Mouse (Mus musculus) forebrain, embryonic 16.5 days (tissue): Measurements from ENCODE around the gene Dennd2d. TPM values are rescaled to one million over a fixed set of nuclear protein-coding genes. Genes with fewer than 3 reads are reported as not detected.

ENCODE experiments used
- ATAC-seq: fragments of 200-750 bp; cut with Nextera tagmentation; 2 replicates; pipeline ENCODE4 v1.8.0; 2017; ENCODE audit warnings: mild to moderate bottlenecking, moderate library complexity
- H3K27ac ChIP-seq: fragments of 300-500 bp; sonication (generic); 2 replicates; pipeline ENCODE4 v1.5.1; 2014; ENCODE audit warnings: low read length, control low read depth
- H3K27me3 ChIP-seq: fragments of 300-500 bp; sonication (generic); replicated peaks from 2 replicates; pipeline ENCODE4 v1.6.1; 2014; ENCODE audit warnings: low read length; ENCODE audit not compliant: control insufficient read depth, insufficient read depth
- H3K36me3 ChIP-seq: fragments of 300-500 bp; sonication (generic); 2 replicates; pipeline ENCODE4 v1.6.1; 2014; ENCODE audit not compliant: control insufficient read depth, insufficient read depth
- H3K4me1 ChIP-seq: fragments of 300-500 bp; sonication (generic); replicated peaks from 2 replicates; pipeline ENCODE4 v1.6.1; 2014; ENCODE audit warnings: low read length; ENCODE audit not compliant: control insufficient read depth, insufficient read depth
- H3K4me2 ChIP-seq: fragments of 300-500 bp; sonication (generic); 2 replicates; pipeline ENCODE4 v1.6.1; 2014; ENCODE audit warnings: mild to moderate bottlenecking, low read length, control low read depth
- H3K4me3 ChIP-seq: fragments of 300-500 bp; sonication (generic); replicated peaks from 2 replicates; pipeline ENCODE4 v1.5.1; 2014; ENCODE audit warnings: mild to moderate bottlenecking, low read length, control low read depth
- H3K9ac ChIP-seq: fragments of 300-500 bp; sonication (generic); replicated peaks from 2 replicates; pipeline ENCODE4 v1.6.1; 2014; ENCODE audit warnings: low read depth, low read length, control low read depth
- H3K9me3 ChIP-seq: fragments of 300-500 bp; sonication (generic); 2 replicates; pipeline ENCODE4 v1.6.1; 2016; ENCODE audit warnings: low read length; ENCODE audit not compliant: control insufficient read depth
- WGBS: fragments of 180-500 bp; shearing (Covaris S2); extraction: QIAGEN DNeasy Blood & Tissue Kit; methylation state at CpG from one replicate; pipeline ENCODE4 v1.1.7; 2014; 5-methylcytosine and 5-hydroxymethylcytosine counted together
- polyA plus RNA-seq: library from polyadenylated mRNA; unstranded; fragments of >200 nt; fragmentation: Nextera tagmentation; extraction: Ambion mirVana; gene quantifications from 2 replicates; pipeline ENCODE4 v1.2.1, GENCODE M21; 2015

Dennd2d gene
- polyA plus RNA-seq, 1 experiment from 2014 or later, result 0.43 TPM

DNA sequence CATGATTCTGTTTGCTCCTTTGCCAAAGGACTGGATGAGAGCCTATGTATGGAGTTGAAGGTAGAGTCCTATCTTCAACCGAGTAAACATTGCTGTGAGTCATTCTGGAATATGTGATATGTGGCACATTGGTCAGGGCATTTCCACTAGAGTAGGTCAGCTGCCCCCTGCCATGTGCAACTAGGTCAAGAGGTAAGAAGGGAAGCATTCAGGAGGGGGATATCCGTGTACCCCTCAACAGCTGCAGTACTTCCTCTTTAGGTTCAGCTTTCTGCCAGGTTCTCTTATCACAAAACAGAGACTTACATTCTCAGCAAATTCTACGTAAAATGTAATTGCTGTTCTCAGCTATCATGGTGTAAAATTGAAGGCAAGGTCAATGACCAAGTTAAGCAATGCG, 8.0 kb upstream of the Dennd2d start:
- Histone ChIP-seq H3K9me3 (no peaks in the 10 kb centered on the region), H3K4me2 (no peak overlapping the region), H3K4me1 (no peaks in the 10 kb centered on the region), H3K27ac (no peak overlapping the region), H3K27me3 (no peaks in the 10 kb centered on the region), H3K36me3 (no peaks in the 10 kb centered on the region), H3K4me3 (no peak overlapping the region), H3K9ac (no peak overlapping the region)
- ATAC-seq, result no peak
- 94% methylated on average over 4 of the region's 4 CpGs for whole genome bisulfite sequencing

DNA sequence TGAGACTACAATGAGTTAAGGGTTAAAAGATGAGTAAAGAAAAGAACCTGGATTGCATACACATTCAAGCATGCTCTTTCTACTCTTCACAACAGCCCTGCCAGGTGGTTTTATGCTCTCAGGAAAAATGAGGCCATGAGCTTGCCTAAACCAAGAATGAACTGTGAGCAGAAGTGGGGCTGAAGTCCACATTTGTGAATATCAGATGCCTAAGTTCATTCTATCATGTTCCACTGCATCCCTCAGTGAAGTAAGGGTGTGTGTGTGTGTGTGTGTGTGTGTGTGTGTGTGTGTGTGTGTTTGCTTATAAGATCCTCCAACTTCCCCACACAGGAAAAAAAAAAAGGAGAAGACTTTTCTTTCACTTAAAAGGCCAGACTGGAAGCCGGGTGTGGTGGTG, 5.3 kb upstream of the Dennd2d start:
- H3K4me2 ChIP-seq, result no peak overlapping the region
- no peaks in the 10 kb centered on the region for H3K27me3 ChIP-seq
- H3K27ac ChIP-seq, result no peak overlapping the region
- no peak overlapping the region for H3K9ac ChIP-seq
- H3K36me3 ChIP-seq, result no peaks in the 10 kb centered on the region
- no peaks in the 10 kb centered on the region for H3K9me3 ChIP-seq
- WGBS, result 60% methylated on average over 1 of the region's 1 CpGs
- H3K4me1 ChIP-seq, result no peaks in the 10 kb centered on the region
- H3K4me3 ChIP-seq, result no peak overlapping the region
- ATAC-seq, result no peak

DNA sequence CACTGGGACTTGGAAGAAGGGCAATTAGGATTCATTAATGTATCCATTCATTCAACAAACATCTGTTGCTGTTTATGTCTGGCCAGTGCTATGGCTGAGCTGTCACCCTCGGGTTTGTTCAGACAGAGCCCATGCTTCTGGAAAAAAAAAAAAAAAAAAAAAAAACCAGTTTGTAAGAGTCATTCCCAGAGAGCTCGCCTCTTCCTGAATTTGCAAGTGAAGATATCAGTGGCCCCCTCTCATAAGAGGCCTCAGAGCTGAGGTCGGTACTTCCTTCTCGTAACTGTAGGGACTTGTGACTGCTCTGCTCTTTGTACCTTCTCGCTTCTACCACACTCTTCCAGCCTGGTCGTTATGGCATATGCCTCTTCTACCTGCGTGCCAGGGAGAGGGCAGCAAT, 1.1 kb downstream of the Dennd2d start:
- Histone ChIP-seq H3K27me3 (no peaks in the 10 kb centered on the region), H3K9ac (no peak overlapping the region), H3K36me3 (no peaks in the 10 kb centered on the region), H3K4me1 (peaks cover 11% of the 10 kb centered on the region), H3K9me3 (no peaks in the 10 kb centered on the region), H3K4me2 (no peak overlapping the region), H3K27ac (no peak overlapping the region), H3K4me3 (no peak overlapping the region)
- ATAC-seq, result no peak
- 77% methylated on average over 7 of the region's 7 CpGs for WGBS

DNA sequence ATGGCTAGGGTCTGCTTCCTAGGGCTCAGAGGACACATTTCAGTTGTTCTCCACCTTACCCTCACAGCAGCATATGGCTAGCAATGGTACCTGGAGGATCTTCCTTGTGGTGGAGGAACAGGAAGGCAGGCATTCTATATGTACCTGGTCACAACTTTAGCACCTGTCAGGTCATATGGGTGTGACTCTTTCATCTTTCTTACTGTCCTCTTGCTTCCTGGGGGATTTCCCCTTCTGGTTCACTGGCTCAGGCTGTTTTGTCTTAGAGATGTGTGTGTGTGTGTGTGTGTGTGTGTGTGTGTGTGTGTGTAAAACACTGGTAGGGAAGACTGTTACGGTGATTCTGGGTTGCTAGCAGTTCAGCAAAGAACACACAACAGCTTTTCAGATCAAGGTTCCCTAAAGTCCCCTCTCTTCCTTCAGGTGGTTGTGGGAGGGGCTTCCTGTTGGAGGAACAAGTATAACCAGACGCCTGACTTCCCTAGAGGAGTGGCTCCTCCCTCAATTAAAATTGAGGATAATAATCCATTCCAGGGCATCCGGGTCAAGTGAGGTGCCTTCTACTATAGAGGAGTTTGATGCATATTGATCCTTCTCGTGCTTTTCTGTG, 1.7 kb downstream of the Dennd2d start:
- H3K9me3 ChIP-seq, result no peaks in the 10 kb centered on the region
- peaks cover 11% of the 10 kb centered on the region for H3K4me1 ChIP-seq
- 74% methylated on average over 4 of the region's 4 CpGs for WGBS
- H3K27me3 ChIP-seq, result no peaks in the 10 kb centered on the region
- no peaks in the 10 kb centered on the region for H3K36me3 ChIP-seq
- no peak overlapping the region for H3K27ac ChIP-seq
- no peak overlapping the region for H3K4me3 ChIP-seq
- no peak overlapping the region for H3K9ac ChIP-seq
- no peak for ATAC-seq
- no peak overlapping the region for H3K4me2 ChIP-seq

DNA sequence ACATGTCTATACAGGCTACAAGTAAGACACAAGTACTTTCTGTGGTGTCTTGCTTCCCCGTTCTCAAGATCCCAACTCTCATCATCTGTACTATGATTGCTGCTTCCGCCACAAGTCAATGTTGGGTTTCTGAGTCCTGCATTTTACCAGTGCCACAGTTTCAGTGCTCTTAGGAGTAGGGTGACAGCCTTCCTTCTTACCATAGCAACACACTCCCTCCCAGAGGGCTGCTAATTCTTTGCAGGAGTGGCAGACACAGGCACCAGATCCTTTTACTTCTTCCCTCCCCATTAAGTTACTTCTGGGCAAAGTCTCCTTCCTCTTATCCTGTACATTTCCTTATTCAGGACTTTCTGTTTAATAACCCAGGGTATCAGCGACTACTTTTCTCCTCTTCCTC, 2.7 kb downstream of the Dennd2d start:
- 90% methylated on average over 3 of the region's 3 CpGs for WGBS
- H3K27ac ChIP-seq, result no peak overlapping the region

DNA sequence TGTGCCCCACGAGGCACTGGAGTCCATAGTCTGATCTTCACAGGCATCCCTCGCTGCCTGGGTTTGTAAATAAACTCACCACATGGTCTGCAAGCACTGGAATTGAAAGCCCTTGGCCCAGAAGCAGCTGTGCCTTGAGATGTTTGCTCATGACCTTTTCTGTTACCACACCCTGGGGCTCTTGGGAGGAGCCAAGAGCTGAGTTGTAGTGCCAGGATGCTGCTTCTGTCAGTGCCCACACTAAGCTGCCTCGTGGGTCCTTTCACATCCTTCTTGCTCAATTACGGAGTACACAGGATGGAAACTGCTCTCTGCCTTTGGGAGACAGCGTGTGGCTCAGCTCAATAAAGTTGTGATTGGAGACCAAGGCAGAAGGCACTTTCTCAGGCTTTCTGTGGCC, 3.6 kb downstream of the Dennd2d start:
- no peaks in the 10 kb centered on the region for H3K27me3 ChIP-seq
- no peaks in the 10 kb centered on the region for H3K9me3 ChIP-seq
- no peak for ATAC-seq
- H3K27ac ChIP-seq, result no peak overlapping the region
- H3K4me2 ChIP-seq, result no peak overlapping the region
- H3K36me3 ChIP-seq, result no peaks in the 10 kb centered on the region
- H3K4me3 ChIP-seq, result no peak overlapping the region
- 85% methylated on average over 5 of the region's 5 CpGs for WGBS
- H3K4me1 ChIP-seq, result peaks cover 11% of the 10 kb centered on the region
- H3K9ac ChIP-seq, result no peak overlapping the region

More for the DNA sequence above, 2.7 kb downstream of the Dennd2d start:
- Histone ChIP-seq H3K4me2 (no peak overlapping the region), H3K9ac (no peak overlapping the region), H3K9me3 (no peaks in the 10 kb centered on the region), H3K36me3 (no peaks in the 10 kb centered on the region), H3K4me1 (peaks cover 11% of the 10 kb centered on the region), H3K4me3 (no peak overlapping the region), H3K27me3 (no peaks in the 10 kb centered on the region)
- ATAC-seq, result no peak

DNA sequence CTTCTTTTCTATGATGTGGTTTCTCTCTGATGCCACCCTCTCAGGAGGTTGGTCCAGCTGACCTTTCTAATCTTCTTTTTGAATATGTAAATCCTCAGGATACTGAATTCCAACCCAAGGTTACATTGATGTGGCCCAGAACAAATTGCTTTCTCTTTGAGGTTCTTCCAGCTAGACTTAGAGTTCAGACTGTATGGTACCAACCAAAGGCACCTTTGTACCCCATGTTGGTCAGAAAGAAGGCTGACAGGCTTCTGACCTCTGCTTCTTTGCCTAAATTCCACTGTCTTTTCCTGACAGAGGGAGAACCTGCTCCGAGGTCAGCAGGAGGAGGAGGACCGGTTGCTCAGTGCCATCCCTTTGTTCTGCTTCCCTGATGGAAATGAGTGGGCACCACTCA, 5.3 kb downstream of the Dennd2d start:
- no peaks in the 10 kb centered on the region for H3K36me3 ChIP-seq
- no peaks in the 10 kb centered on the region for H3K27me3 ChIP-seq
- no peaks in the 10 kb centered on the region for H3K9me3 ChIP-seq
- WGBS, result 79% methylated on average over 2 of the region's 2 CpGs
- H3K9ac ChIP-seq, result no peak overlapping the region
- H3K4me1 ChIP-seq, result peaks cover 5% of the 10 kb centered on the region
- no peak for ATAC-seq
- no peak overlapping the region for H3K27ac ChIP-seq
- no peak overlapping the region for H3K4me2 ChIP-seq
- no peak overlapping the region for H3K4me3 ChIP-seq

DNA sequence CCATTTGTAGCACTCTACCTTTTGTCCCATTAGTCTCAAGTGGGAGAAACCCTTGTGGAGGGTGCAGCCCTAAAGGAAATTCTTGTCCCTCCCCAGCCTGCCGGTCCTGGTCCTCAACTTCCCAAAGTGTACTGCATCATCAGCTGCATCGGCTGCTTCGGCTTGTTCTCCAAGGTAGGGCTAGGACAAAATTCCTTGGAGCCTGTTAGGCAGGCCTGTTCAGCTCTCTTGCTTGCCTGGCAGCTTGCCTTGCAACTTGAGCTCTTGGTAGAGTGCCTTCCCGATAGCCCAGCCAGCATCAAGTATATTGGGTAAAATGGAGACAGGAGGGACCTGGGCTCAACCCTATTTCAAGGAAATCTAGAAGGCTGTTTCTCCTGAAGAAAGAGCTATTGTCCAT, 8.0 kb downstream of the Dennd2d start:
- Histone ChIP-seq H3K9ac (no peak overlapping the region), H3K4me2 (no peak overlapping the region), H3K27me3 (no peaks in the 10 kb centered on the region), H3K4me3 (no peak overlapping the region), H3K4me1 (no peaks in the 10 kb centered on the region), H3K27ac (no peak overlapping the region), H3K9me3 (no peaks in the 10 kb centered on the region), H3K36me3 (no peaks in the 10 kb centered on the region)
- WGBS, result 94% methylated on average over 4 of the region's 4 CpGs
- ATAC-seq, result no peak

DNA sequence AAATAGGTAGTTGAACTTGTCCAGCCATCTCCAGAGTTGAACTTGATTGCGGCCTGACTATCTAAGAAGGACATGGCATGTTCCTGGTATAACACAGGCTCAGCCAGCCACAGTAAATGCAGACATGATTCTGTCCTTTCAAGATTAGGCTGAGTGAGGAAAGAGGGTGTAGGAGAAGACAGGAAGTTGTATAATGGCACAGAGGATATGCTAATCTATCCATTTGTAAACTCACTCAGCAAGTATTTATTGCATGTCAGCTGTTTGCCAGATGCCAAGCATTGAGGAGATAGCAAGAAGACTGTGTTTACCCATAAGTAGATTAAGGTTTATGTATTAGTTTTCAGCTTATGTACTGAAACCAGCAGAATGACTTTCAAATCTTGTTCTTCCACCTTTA, 10.5 kb downstream of the Dennd2d start:
- no peak overlapping the region for H3K27ac ChIP-seq
- H3K4me1 ChIP-seq, result no peaks in the 10 kb centered on the region
- H3K27me3 ChIP-seq, result no peaks in the 10 kb centered on the region
- no peak overlapping the region for H3K4me2 ChIP-seq
- no peaks in the 10 kb centered on the region for H3K36me3 ChIP-seq
- no peak for ATAC-seq
- WGBS, result 97% methylated on average over 1 of the region's 1 CpGs
- H3K9me3 ChIP-seq, result no peaks in the 10 kb centered on the region
- H3K9ac ChIP-seq, result no peak overlapping the region
- no peak overlapping the region for H3K4me3 ChIP-seq

DNA sequence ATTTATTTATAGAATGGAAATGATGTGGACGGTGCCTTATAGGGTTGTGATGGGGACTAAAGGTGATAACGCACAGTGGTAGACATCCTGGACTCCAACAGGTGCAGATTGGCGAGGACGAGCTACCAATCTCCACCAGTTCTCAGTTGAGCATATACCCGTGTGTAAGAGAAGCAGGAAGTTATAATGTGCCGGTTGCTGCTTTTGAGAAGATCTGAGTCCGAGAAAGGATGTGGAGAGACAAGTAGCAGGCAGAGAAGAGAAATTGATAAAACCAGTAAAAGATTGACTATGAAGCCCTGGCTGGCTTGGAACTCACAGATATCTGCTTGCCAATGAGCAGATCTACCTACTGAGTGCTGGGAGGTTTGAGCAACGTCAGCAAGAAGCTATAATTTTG, 11.0 kb downstream of the Dennd2d start:
- Histone ChIP-seq H3K4me3 (no peak overlapping the region), H3K4me1 (no peaks in the 10 kb centered on the region), H3K36me3 (no peaks in the 10 kb centered on the region), H3K27me3 (no peaks in the 10 kb centered on the region), H3K4me2 (no peak overlapping the region), H3K9ac (no peak overlapping the region), H3K9me3 (no peaks in the 10 kb centered on the region), H3K27ac (no peak overlapping the region)
- 93% methylated on average over 8 of the region's 8 CpGs for WGBS
- no peak for ATAC-seq
